Mouse (Mus musculus) stomach, postnatal 0 days (tissue): Measurements from ENCODE around the gene Gne.

ENCODE experiments used
- CTCF ChIP-seq: IDR thresholded peaks from 2 replicates; pipeline ENCODE4 v1.5.1; 2016; ENCODE audit warnings: antibody characterized with exemption, low read depth, mild to moderate bottlenecking, moderate library complexity
- EP300 ChIP-seq: optimal IDR thresholded peaks from 2 replicates; pipeline ENCODE3; 2016; ENCODE audit warnings: antibody characterized with exemption

DNA sequence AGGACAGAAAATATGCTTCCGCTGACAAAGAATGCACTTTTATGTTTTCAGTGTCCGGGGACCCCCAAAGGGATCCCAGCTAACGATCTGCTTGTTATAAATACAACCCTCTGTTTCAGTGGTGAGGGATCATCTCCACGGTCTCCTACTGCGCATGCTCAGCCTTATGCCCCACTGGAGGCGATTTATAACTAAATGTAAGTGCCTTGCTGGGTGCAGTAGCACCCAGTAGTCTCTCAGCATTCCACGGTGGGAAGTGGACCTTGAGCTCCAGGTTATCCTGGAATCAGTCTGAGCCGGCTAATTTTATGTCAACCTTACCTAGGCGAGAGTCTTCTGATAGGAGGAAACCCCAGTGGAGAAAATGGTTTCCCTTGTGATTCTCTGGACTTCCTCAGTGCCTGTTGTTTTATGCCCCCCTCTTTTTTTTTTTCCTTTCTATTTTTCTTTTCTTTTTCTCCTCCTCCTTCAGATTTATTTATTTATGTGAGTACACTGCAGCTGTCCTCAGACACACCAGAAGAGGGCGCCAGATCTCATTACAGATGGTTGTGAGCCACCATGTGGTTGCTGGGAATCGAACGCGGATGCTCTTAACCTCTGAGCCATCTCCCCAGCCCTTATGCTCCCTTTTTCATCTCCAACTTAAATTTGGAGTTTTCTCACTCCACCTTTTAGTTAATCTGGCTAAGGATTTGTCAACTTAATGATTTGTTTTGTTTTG, 787 bp upstream of the Gne start:
- TF ChIP-seq CTCF, result peak; percentile 42
- no peak for TF ChIP-seq EP300
